Mouse (Mus musculus) forebrain, embryonic 15.5 days (tissue): ENCODE measurements around the gene Abhd6. TPM values are rescaled to one million over a fixed set of nuclear protein-coding genes. Genes with fewer than 3 reads are reported as not detected.
A peak's percentile ranks its signal among the peaks of the same experiment; 100 is the strongest.

ENCODE experiments used
- ATAC-seq: fragments of 200-750 bp; cut with Nextera tagmentation; replicated peaks from 2 replicates; pipeline ENCODE4 v1.8.0; 2017; ENCODE audit warnings: mild to moderate bottlenecking, moderate TSS enrichment, moderate library complexity
- H3K27ac ChIP-seq: fragments of 300-500 bp; sonication (generic); replicated peaks from 2 replicates; pipeline ENCODE4 v1.5.1; 2015; ENCODE audit warnings: mild to moderate bottlenecking, inconsistent platforms
- H3K27me3 ChIP-seq: fragments of 300-500 bp; sonication (generic); 2 replicates; pipeline ENCODE4 v1.6.1; 2015; ENCODE audit warnings: inconsistent platforms
- H3K36me3 ChIP-seq: fragments of 300-500 bp; sonication (generic); 2 replicates; pipeline ENCODE4 v1.6.1; 2015; ENCODE audit warnings: mild to moderate bottlenecking, inconsistent platforms
- H3K4me1 ChIP-seq: fragments of 300-500 bp; sonication (generic); 2 replicates; pipeline ENCODE4 v1.6.1; 2015; ENCODE audit warnings: inconsistent platforms
- H3K4me2 ChIP-seq: fragments of 300-500 bp; sonication (generic); replicated peaks from 2 replicates; pipeline ENCODE4 v1.6.1; 2015; ENCODE audit warnings: mild to moderate bottlenecking, inconsistent platforms
- H3K4me3 ChIP-seq: fragments of 300-500 bp; sonication (generic); 2 replicates; pipeline ENCODE4 v1.5.1; 2015; ENCODE audit warnings: mild to moderate bottlenecking, inconsistent platforms
- H3K9ac ChIP-seq: fragments of 300-500 bp; sonication (generic); replicated peaks from 2 replicates; pipeline ENCODE4 v1.6.1; 2015; ENCODE audit warnings: mild to moderate bottlenecking, inconsistent platforms
- H3K9me3 ChIP-seq: fragments of 300-500 bp; sonication (generic); 2 replicates; pipeline ENCODE4 v1.6.1; 2016; ENCODE audit warnings: inconsistent platforms
- whole genome bisulfite sequencing: fragments of 180-500 bp; shearing (Covaris S2); methylation state at CpG from one replicate; pipeline ENCODE4 v1.1.7; 2015; ENCODE audit warnings: mixed read lengths; 5-methylcytosine and 5-hydroxymethylcytosine counted together
- polyA plus RNA-seq: library from polyadenylated mRNA; unstranded; fragments of >200 nt; fragmentation: Nextera tagmentation; extraction: Ambion mirVana; gene quantifications from 2 replicates; pipeline ENCODE4 v1.2.1, GENCODE M21; 2015

The Abhd6 gene
- polyA plus RNA-seq, 1 experiment from 2014 or later: 33.0 TPM

- H3K4me2 ChIP-seq: no peak overlapping the region
- H3K9ac ChIP-seq: no peak overlapping the region
- no peaks in the 10 kb centered on the region for H3K36me3 ChIP-seq
- H3K27me3 ChIP-seq: no peaks in the 10 kb centered on the region
- ATAC-seq: no peak
- H3K27ac ChIP-seq: no peak overlapping the region
- H3K4me1 ChIP-seq: no peaks in the 10 kb centered on the region
- H3K9me3 ChIP-seq: no peaks in the 10 kb centered on the region
- no peak overlapping the region for H3K4me3 ChIP-seq
- WGBS: 97% methylated on average over 1 of the region's 1 CpGs
These were observed 17.3 kb downstream of the Abhd6 start for GRCm38 (mm10) chr14:8020011-8020410.

- ATAC-seq: no peak
- Histone ChIP-seq H3K27me3 (no peaks in the 10 kb centered on the region), H3K36me3 (no peaks in the 10 kb centered on the region), H3K4me2 (no peak overlapping the region), H3K9me3 (no peaks in the 10 kb centered on the region), H3K27ac (no peak overlapping the region), H3K9ac (no peak overlapping the region), H3K4me3 (no peak overlapping the region), H3K4me1 (no peaks in the 10 kb centered on the region)
- WGBS: 87% methylated on average over 7 of the region's 7 CpGs
These were observed 17.8 kb downstream of the Abhd6 start for GRCm38 (mm10) chr14:8020546-8020945.

- no peak for ATAC-seq
- Histone ChIP-seq H3K27me3 (no peaks in the 10 kb centered on the region), H3K27ac (no peak overlapping the region), H3K4me1 (no peaks in the 10 kb centered on the region), H3K4me3 (no peak overlapping the region), H3K4me2 (no peak overlapping the region), H3K9ac (no peak overlapping the region), H3K9me3 (no peaks in the 10 kb centered on the region), H3K36me3 (no peaks in the 10 kb centered on the region)
- 76% methylated on average over 6 of the region's 6 CpGs for WGBS
These were observed 21.8 kb downstream of the Abhd6 start for GRCm38 (mm10) chr14:8024469-8024868.

GRCm38 (mm10) chr14:8024936-8025335, 22.2 kb downstream of the Abhd6 start:
- H3K9me3 ChIP-seq: no peaks in the 10 kb centered on the region
- no peak for ATAC-seq
- H3K27me3 ChIP-seq: no peaks in the 10 kb centered on the region
- H3K4me1 ChIP-seq: no peaks in the 10 kb centered on the region
- no peak overlapping the region for H3K4me2 ChIP-seq
- H3K4me3 ChIP-seq: no peak overlapping the region
- H3K9ac ChIP-seq: no peak overlapping the region
- H3K36me3 ChIP-seq: no peaks in the 10 kb centered on the region
- no peak overlapping the region for H3K27ac ChIP-seq
- WGBS: 89% methylated on average over 10 of the region's 10 CpGs

- WGBS: 87% methylated on average over 10 of the region's 10 CpGs
- H3K36me3 ChIP-seq: no peaks in the 10 kb centered on the region
These were observed 24.2 kb downstream of the Abhd6 start for GRCm38 (mm10) chr14:8026769-8027531.

GRCm38 (mm10) chr14:8028086-8028485, 25.4 kb downstream of the Abhd6 start:
- H3K9ac ChIP-seq: no peak overlapping the region
- peaks cover 9% of the 10 kb centered on the region for H3K4me1 ChIP-seq
- H3K27me3 ChIP-seq: no peaks in the 10 kb centered on the region
- no peaks in the 10 kb centered on the region for H3K36me3 ChIP-seq
- no peaks in the 10 kb centered on the region for H3K9me3 ChIP-seq
- H3K4me2 ChIP-seq: no peak overlapping the region
- no peak for ATAC-seq
- 94% methylated on average over 5 of the region's 5 CpGs for WGBS
- no peak overlapping the region for H3K4me3 ChIP-seq
- H3K27ac ChIP-seq: no peak overlapping the region

More at GRCm38 (mm10) chr14:8026769-8027531, 24.2 kb downstream of the Abhd6 start:
- Histone ChIP-seq H3K9me3 (no peaks in the 10 kb centered on the region), H3K4me3 (no peak overlapping the region), H3K9ac (no peak overlapping the region), H3K4me2 (no peak overlapping the region), H3K4me1 (peaks cover 2% of the 10 kb centered on the region), H3K27me3 (no peaks in the 10 kb centered on the region), H3K27ac (no peak overlapping the region)
- ATAC-seq: no peak

GRCm38 (mm10) chr14:8029752-8030151, 27.1 kb downstream of the Abhd6 start:
- no peak for ATAC-seq
- WGBS: 85% methylated on average over 1 of the region's 1 CpGs
- Histone ChIP-seq H3K4me2 (no peak overlapping the region), H3K9ac (no peak overlapping the region), H3K4me1 (peaks cover 9% of the 10 kb centered on the region), H3K27ac (no peak overlapping the region), H3K4me3 (no peak overlapping the region), H3K36me3 (no peaks in the 10 kb centered on the region), H3K9me3 (no peaks in the 10 kb centered on the region), H3K27me3 (no peaks in the 10 kb centered on the region)

- H3K27ac ChIP-seq: no peak overlapping the region
- no peaks in the 10 kb centered on the region for H3K36me3 ChIP-seq
- no peaks in the 10 kb centered on the region for H3K27me3 ChIP-seq
- WGBS: 54% methylated on average over 4 of the region's 4 CpGs
- peaks cover 9% of the 10 kb centered on the region for H3K4me1 ChIP-seq
- no peak overlapping the region for H3K9ac ChIP-seq
- ATAC-seq: no peak
- H3K4me2 ChIP-seq: no peak overlapping the region
- no peak overlapping the region for H3K4me3 ChIP-seq
- H3K9me3 ChIP-seq: no peaks in the 10 kb centered on the region
These were observed 27.8 kb downstream of the Abhd6 start for GRCm38 (mm10) chr14:8030535-8030934.

GRCm38 (mm10) chr14:8032087-8032944, 29.6 kb downstream of the Abhd6 start:
- peaks cover 9% of the 10 kb centered on the region for H3K4me1 ChIP-seq
- H3K4me3 ChIP-seq: no peak overlapping the region
- H3K9me3 ChIP-seq: no peaks in the 10 kb centered on the region
- H3K4me2 ChIP-seq: no peak overlapping the region
- 49% methylated on average over 13 of the region's 13 CpGs for WGBS
- no peaks in the 10 kb centered on the region for H3K27me3 ChIP-seq
- H3K9ac ChIP-seq: no peak overlapping the region
- no peaks in the 10 kb centered on the region for H3K36me3 ChIP-seq
- H3K27ac ChIP-seq: no peak overlapping the region; the same call in 1 of the 2 replicates
- ATAC-seq: 0 out of 2 replicates have a peak, but pooled peaks have one; percentile 57

- H3K4me1 ChIP-seq: peaks cover 9% of the 10 kb centered on the region
- H3K27ac ChIP-seq: no peak overlapping the region
- H3K4me3 ChIP-seq: no peak overlapping the region
- H3K27me3 ChIP-seq: no peaks in the 10 kb centered on the region
- ATAC-seq: no peak
- WGBS: 81% methylated on average over 5 of the region's 5 CpGs
- no peak overlapping the region for H3K9ac ChIP-seq
- no peaks in the 10 kb centered on the region for H3K9me3 ChIP-seq
- H3K4me2 ChIP-seq: no peak overlapping the region
- H3K36me3 ChIP-seq: no peaks in the 10 kb centered on the region
These were observed 31.9 kb downstream of the Abhd6 start for GRCm38 (mm10) chr14:8034561-8034960.

- H3K9ac ChIP-seq: no peak overlapping the region
- H3K36me3 ChIP-seq: no peaks in the 10 kb centered on the region
- peaks cover 9% of the 10 kb centered on the region for H3K4me1 ChIP-seq
- no peak for ATAC-seq
- H3K9me3 ChIP-seq: no peaks in the 10 kb centered on the region
- H3K27me3 ChIP-seq: no peaks in the 10 kb centered on the region
- WGBS: 93% methylated on average over 6 of the region's 6 CpGs
- H3K4me3 ChIP-seq: no peak overlapping the region
- H3K27ac ChIP-seq: no peak overlapping the region
- H3K4me2 ChIP-seq: no peak overlapping the region
These were observed 33.2 kb downstream of the Abhd6 start for GRCm38 (mm10) chr14:8035951-8036350.

- 70% methylated on average over 5 of the region's 5 CpGs for WGBS
- Histone ChIP-seq H3K9me3 (no peaks in the 10 kb centered on the region), H3K36me3 (no peaks in the 10 kb centered on the region), H3K27me3 (no peaks in the 10 kb centered on the region), H3K9ac (no peak overlapping the region), H3K4me2 (no peak overlapping the region), H3K4me3 (no peak overlapping the region), H3K27ac (no peak overlapping the region), H3K4me1 (peaks cover 9% of the 10 kb centered on the region)
- ATAC-seq: no peak
These were observed 33.7 kb downstream of the Abhd6 start for GRCm38 (mm10) chr14:8036406-8036805.
